Mouse (Mus musculus): ENCODE measurements around the gene Tpm1. TPM values are rescaled to one million over a fixed set of nuclear protein-coding genes. Genes with fewer than 3 reads are reported as not detected.

Tpm1 gene
- polyA plus RNA-seq, 2 experiments, result 643 to 728 TPM

DNA sequence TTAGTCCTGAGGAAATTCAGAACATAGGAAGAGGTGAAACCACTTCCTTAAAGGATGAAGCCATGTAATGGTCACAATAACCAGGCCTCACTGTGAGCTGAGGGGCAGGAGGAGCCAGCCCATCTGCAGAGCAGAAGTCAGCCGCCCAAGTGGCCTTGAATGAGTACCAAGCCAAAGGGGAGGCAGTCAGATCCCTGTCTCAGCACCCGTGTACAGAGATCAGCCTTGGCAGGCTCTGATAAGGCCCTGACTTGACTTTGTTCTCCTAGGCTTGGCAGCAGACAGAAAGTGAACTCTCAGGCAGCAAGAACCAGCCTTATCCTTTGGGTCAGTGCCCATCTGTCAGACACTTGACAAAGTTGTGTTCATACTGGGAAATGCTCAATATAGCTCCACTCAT is 29.1 kb downstream of the Tpm1 start:
- ATAC-seq (ENCODE audit: low FRiP score, low read depth) (no peak), DNase-seq (ENCODE audit: low spot score) (no peak)
- Histone ChIP-seq H3K36me3 (ENCODE audit: control insufficient read depth, insufficient read depth, low read length) (peaks cover 39% of the 10 kb centered on the region), H3K27ac (replicated peaks; ENCODE audit: low read depth, low read length) (no peak overlapping the region), H3K4me1 (ENCODE audit: control insufficient read depth, insufficient read depth, low read length) (no peaks in the 10 kb centered on the region), H3K9me3 (ENCODE audit: control insufficient read depth, low read length) (no peaks in the 10 kb centered on the region), H3K4me2 (replicated peaks; ENCODE audit: low read depth, low read length, severe bottlenecking) (no peak overlapping the region), H3K4me3 (replicated peaks; ENCODE audit: low read length) (no peak overlapping the region), H3K9ac (ENCODE audit: low read depth, low read length, severe bottlenecking) (no peak overlapping the region), H3K27me3 (ENCODE audit: control insufficient read depth, insufficient read depth, low read length) (no peaks in the 10 kb centered on the region)
- WGBS, result 79% methylated on average over 2 of the region's 2 CpGs
- no peak for TF ChIP-seq POLR2A (IDR thresholded peaks at IDR 0.05; ENCODE audit: borderline replicate concordance, extremely low read depth, insufficient read depth, insufficient read length)

DNA sequence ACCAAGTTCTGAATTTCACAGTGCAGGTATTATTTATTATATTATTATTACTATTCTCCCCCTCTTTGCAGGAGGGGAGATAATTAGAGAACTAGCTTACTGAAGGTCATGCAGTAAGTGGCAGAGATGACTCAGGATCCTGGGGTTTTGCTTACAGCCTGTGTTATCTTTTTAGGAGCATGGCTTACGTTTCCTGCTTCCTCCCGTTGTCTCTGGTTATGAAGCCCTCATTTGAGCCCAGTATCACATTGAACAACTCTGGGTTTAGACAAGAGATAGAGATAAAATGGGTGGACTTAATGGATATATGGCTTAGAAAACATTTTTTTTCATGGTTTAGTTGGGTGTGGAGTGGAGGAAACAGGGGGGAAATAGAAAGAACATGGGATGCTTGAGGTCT is 35.7 kb downstream of the Tpm1 start:
- no peak for TF ChIP-seq POLR2A (IDR thresholded peaks at IDR 0.05; ENCODE audit: borderline replicate concordance, extremely low read depth, insufficient read depth, insufficient read length)
- ATAC-seq (ENCODE audit: low FRiP score, low read depth), result no peak
- H3K4me2 ChIP-seq (replicated peaks; ENCODE audit: low read depth, low read length, severe bottlenecking), result no peak overlapping the region
- peaks cover 20% of the 10 kb centered on the region for H3K4me1 ChIP-seq (ENCODE audit: control insufficient read depth, insufficient read depth, low read length)
- no peak overlapping the region for H3K9ac ChIP-seq (ENCODE audit: low read depth, low read length, severe bottlenecking)
- no peak overlapping the region for H3K27ac ChIP-seq (replicated peaks; ENCODE audit: low read depth, low read length)
- no peaks in the 10 kb centered on the region for H3K9me3 ChIP-seq (ENCODE audit: control insufficient read depth, low read length)
- DNase-seq (ENCODE audit: low spot score), result no peak
- WGBS, result 76% methylated on average over 2 of the region's 2 CpGs
- no peaks in the 10 kb centered on the region for H3K36me3 ChIP-seq (ENCODE audit: control insufficient read depth, insufficient read depth, low read length)
- H3K27me3 ChIP-seq (ENCODE audit: control insufficient read depth, insufficient read depth, low read length), result no peaks in the 10 kb centered on the region
- no peak overlapping the region for H3K4me3 ChIP-seq (replicated peaks; ENCODE audit: low read length)

DNA sequence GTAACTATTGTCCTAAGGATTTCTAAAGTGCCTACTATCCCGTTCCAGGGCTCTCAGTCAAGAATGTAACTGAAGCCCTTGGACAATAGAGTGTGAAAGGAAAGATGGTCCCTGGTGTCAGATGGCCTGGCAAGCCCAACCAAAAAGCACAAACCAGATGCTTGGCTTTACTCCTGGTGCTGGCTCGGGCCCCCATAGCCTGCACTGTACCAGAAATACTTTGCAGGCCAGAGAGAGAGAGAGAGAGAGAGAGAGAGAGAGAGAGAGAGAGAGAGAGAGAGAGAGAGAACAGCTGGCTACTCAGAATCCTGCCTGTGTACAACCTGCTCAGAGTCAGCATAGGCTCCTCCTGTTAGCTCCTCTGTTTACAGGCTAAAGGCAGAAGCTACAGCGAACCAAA is 36.7 kb downstream of the Tpm1 start:
- WGBS, result 24% methylated on average over 3 of the region's 3 CpGs
- Histone ChIP-seq H3K36me3 (ENCODE audit: control insufficient read depth, insufficient read depth, low read length) (no peaks in the 10 kb centered on the region), H3K4me2 (replicated peaks; ENCODE audit: low read depth, low read length, severe bottlenecking) (no peak overlapping the region), H3K9me3 (ENCODE audit: control insufficient read depth, low read length) (no peaks in the 10 kb centered on the region), H3K4me3 (replicated peaks; ENCODE audit: low read length) (no peak overlapping the region), H3K4me1 (ENCODE audit: control insufficient read depth, insufficient read depth, low read length) (peaks cover 27% of the 10 kb centered on the region), H3K27me3 (ENCODE audit: control insufficient read depth, insufficient read depth, low read length) (no peaks in the 10 kb centered on the region), H3K9ac (ENCODE audit: low read depth, low read length, severe bottlenecking) (no peak overlapping the region), H3K27ac (replicated peaks; ENCODE audit: low read depth, low read length) (peak overlapping the region; percentile 48)
- ATAC-seq (ENCODE audit: low FRiP score, low read depth), result peak; percentile 85
- peak; percentile 91 for DNase-seq (ENCODE audit: low spot score)
- no peak for TF ChIP-seq POLR2A (IDR thresholded peaks at IDR 0.05; ENCODE audit: borderline replicate concordance, extremely low read depth, insufficient read depth, insufficient read length)

DNA sequence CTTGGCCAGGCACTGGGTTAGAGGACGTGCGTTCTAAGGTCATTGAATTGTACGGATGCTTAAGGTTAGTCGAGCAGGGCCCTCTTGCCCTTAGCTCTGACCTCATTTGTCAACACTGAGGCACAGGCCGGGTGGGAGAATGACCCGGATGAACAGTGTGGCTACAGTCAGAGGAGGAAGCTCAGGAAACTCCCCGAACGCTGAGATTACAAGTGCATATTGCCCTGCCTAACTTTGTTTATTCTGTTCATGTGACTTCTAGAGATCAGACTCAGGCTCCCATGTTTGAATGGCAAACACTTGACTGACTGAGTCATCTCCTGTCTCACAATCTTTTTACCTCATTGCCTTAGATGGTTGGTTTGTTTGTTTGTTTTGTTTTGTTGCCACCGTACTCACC is 37.7 kb downstream of the Tpm1 start:
- no peak for TF ChIP-seq POLR2A (IDR thresholded peaks at IDR 0.05; ENCODE audit: borderline replicate concordance, extremely low read depth, insufficient read depth, insufficient read length)
- ATAC-seq (ENCODE audit: low FRiP score, low read depth) (no peak), DNase-seq (ENCODE audit: low spot score) (no peak)
- Histone ChIP-seq H3K4me3 (replicated peaks; ENCODE audit: low read length) (no peak overlapping the region), H3K9me3 (ENCODE audit: control insufficient read depth, low read length) (no peaks in the 10 kb centered on the region), H3K4me1 (ENCODE audit: control insufficient read depth, insufficient read depth, low read length) (peaks cover 30% of the 10 kb centered on the region), H3K4me2 (replicated peaks; ENCODE audit: low read depth, low read length, severe bottlenecking) (no peak overlapping the region), H3K27ac (replicated peaks; ENCODE audit: low read depth, low read length) (no peak overlapping the region), H3K27me3 (ENCODE audit: control insufficient read depth, insufficient read depth, low read length) (no peaks in the 10 kb centered on the region), H3K9ac (ENCODE audit: low read depth, low read length, severe bottlenecking) (no peak overlapping the region), H3K36me3 (ENCODE audit: control insufficient read depth, insufficient read depth, low read length) (no peaks in the 10 kb centered on the region)
- WGBS, result 80% methylated on average over 9 of the region's 9 CpGs

DNA sequence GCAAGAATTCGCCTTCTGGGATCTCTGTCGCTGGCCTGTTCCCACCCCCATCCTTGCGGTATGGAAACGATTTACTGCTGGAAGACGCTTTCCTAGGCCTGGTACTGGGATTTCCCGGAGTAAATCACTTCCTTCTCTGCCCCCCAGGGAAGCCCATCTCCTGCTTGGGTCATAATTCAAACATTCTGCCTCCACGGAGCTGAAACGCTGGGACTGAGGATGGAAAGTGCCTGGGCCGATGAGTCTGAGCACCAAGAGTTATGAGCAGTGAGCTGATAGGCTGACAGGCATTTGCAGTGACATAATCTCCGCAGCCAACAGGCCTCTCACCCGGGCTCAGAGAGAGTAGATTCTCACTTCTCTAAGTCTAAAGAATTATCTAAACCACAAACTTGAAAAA is 40.4 kb downstream of the Tpm1 start:
- Histone ChIP-seq H3K36me3 (ENCODE audit: control insufficient read depth, insufficient read depth, low read length) (no peaks in the 10 kb centered on the region), H3K4me1 (ENCODE audit: control insufficient read depth, insufficient read depth, low read length) (peaks cover 33% of the 10 kb centered on the region), H3K4me3 (replicated peaks; ENCODE audit: low read length) (no peak overlapping the region), H3K9me3 (ENCODE audit: control insufficient read depth, low read length) (no peaks in the 10 kb centered on the region), H3K27me3 (ENCODE audit: control insufficient read depth, insufficient read depth, low read length) (no peaks in the 10 kb centered on the region), H3K27ac (replicated peaks; ENCODE audit: low read depth, low read length) (peak overlapping the region; percentile 15; the same call in 1 of the 2 replicates), H3K4me2 (replicated peaks; ENCODE audit: low read depth, low read length, severe bottlenecking) (no peak overlapping the region), H3K9ac (ENCODE audit: low read depth, low read length, severe bottlenecking) (no peak overlapping the region)
- ATAC-seq (ENCODE audit: low FRiP score, low read depth), result 0 out of 2 replicates have a peak, but pooled peaks have one; percentile 14
- peak; percentile 63 for DNase-seq (ENCODE audit: low spot score)
- TF ChIP-seq POLR2A (IDR thresholded peaks at IDR 0.05; ENCODE audit: borderline replicate concordance, extremely low read depth, insufficient read depth, insufficient read length), result no peak
- 3% methylated on average over 11 of the region's 11 CpGs for WGBS

DNA sequence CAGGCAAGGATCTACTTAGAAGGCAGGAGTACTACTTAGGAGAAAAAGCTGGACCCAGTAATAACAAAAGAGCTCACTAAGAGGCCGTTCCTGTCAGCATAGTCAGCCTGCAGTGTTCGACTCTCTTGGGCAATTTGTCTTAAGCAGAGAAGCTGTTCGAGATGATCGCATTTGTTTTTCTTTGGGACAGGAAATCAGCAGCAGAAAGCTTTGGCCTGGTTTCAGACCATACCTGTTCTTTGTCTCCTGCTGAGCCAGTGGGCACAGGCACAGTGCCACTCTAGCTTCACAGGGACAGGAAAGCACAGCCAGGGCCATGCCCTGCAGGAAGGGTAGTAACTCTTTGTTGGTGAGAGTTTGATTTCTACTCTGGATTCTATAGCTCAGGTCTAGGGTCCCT is 42.8 kb downstream of the Tpm1 start:
- Histone ChIP-seq H3K27me3 (ENCODE audit: control insufficient read depth, insufficient read depth, low read length) (no peaks in the 10 kb centered on the region), H3K27ac (replicated peaks; ENCODE audit: low read depth, low read length) (no peak overlapping the region), H3K9me3 (ENCODE audit: control insufficient read depth, low read length) (no peaks in the 10 kb centered on the region), H3K4me2 (replicated peaks; ENCODE audit: low read depth, low read length, severe bottlenecking) (no peak overlapping the region), H3K9ac (ENCODE audit: low read depth, low read length, severe bottlenecking) (no peak overlapping the region), H3K4me1 (ENCODE audit: control insufficient read depth, insufficient read depth, low read length) (peaks cover 20% of the 10 kb centered on the region), H3K4me3 (replicated peaks; ENCODE audit: low read length) (no peak overlapping the region), H3K36me3 (ENCODE audit: control insufficient read depth, insufficient read depth, low read length) (no peaks in the 10 kb centered on the region)
- ATAC-seq (ENCODE audit: low FRiP score, low read depth), result no peak
- WGBS, result 68% methylated on average over 4 of the region's 4 CpGs
- TF ChIP-seq POLR2A (IDR thresholded peaks at IDR 0.05; ENCODE audit: borderline replicate concordance, extremely low read depth, insufficient read depth, insufficient read length), result no peak
- no peak for DNase-seq (ENCODE audit: low spot score)

Measured in limb, embryonic 14.5 days (tissue).